In the genomic region with DNA sequence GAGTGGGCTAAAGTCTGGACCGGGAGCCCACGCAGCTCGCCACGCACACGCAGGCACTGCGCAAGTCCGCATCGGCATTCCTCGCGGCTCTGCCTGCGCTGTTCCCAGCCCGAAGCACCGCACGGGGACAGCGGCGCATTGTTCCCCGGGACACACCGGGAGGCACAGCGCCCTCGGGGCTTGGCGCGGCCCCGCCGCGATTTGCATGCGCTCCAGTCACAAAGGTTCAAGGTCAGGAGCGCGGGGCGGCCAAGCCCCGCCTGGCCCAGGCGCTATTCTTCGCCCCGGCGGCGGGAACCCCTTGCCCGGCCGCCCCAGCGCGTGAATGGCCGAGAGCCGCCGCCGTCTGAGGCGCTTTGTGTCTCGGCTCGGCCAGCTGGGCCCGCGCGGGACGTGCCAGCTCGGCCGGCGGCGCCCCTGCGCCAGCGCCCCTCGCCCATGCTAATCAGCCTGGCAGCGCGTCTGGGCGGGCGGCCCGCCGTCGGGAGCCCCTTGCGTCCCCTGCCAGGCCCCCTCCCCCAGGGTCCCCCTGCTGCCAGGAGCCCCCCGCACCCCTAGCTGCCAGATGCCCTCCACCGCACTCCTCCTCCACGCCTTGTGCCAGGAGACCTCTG, we compare ENCODE assay signal across 9 mouse cellular contexts. TPM values are rescaled to one million over a fixed set of nuclear protein-coding genes. Genes with fewer than 3 reads are reported as not detected.
A peak's percentile ranks its signal among the peaks of the same experiment; 100 is the strongest.
DNase-seq lines count a peak whose midpoint lies in the region; ATAC-seq lines count a peak whose summit lies in the region.
"Had no signal": no experiment of that assay in that cellular context is flagged by ENCODE, and none has a peak within 500 bp of the region (broad histone marks: within the 10 kb centered on the region; RNA-seq: fewer than 3 reads in every experiment).

No protein-coding gene starts in this region.

- H3K9ac ChIP-seq in limb, embryonic 13.5 days: peak overlapping the region; percentile 76
- H3K9ac ChIP-seq in midbrain, embryonic 13.5 days (replicated peaks): peak overlapping the region; percentile 78

- no peaks in the 10 kb centered on the region for H3K9me3 ChIP-seq in limb, embryonic 13.5 days
- no peaks in the 10 kb centered on the region for H3K9me3 ChIP-seq in midbrain, embryonic 13.5 days

- peak overlapping the region; percentile 84 for H3K4me2 ChIP-seq in limb, embryonic 13.5 days (replicated peaks)
- peak overlapping the region; percentile 65 for H3K4me2 ChIP-seq in midbrain, embryonic 13.5 days (replicated peaks)

- H3K27me3 ChIP-seq in limb, embryonic 13.5 days: peaks cover 57% of the 10 kb centered on the region
- peaks cover 50% of the 10 kb centered on the region for H3K27me3 ChIP-seq in midbrain, embryonic 13.5 days

- peaks cover 8% of the 10 kb centered on the region for H3K4me1 ChIP-seq in limb, embryonic 13.5 days
- peaks cover 12% of the 10 kb centered on the region; the same call in 1 of the 2 replicates for H3K4me1 ChIP-seq in midbrain, embryonic 13.5 days (replicated peaks)

- peak; percentile 87 for DNase-seq in Muller cell, postnatal 12 days (ENCODE audit: inconsistent ontology term)
- peak; percentile 84 to 86 for DNase-seq in adrenal gland, postnatal 36 days
- DNase-seq in kidney, adult 11 months: peak; percentile 71
- DNase-seq in spleen, adult 12 weeks (ENCODE audit: low spot score): no peak

- WGBS in limb, embryonic 13.5 days: 1% methylated on average over 67 of the region's 68 CpGs
- WGBS in midbrain, embryonic 13.5 days: under 1% methylated on average over 56 of the region's 68 CpGs

- H3K36me3 ChIP-seq in limb, embryonic 13.5 days: no peaks in the 10 kb centered on the region
- H3K36me3 ChIP-seq in midbrain, embryonic 13.5 days: no peaks in the 10 kb centered on the region

- H3K4me3 ChIP-seq in limb, embryonic 13.5 days: peak overlapping the region; percentile 50
- H3K4me3 ChIP-seq in midbrain, embryonic 13.5 days (replicated peaks): peak overlapping the region; percentile 43

- H3K27ac ChIP-seq in limb, embryonic 13.5 days: no peak overlapping the region; the same call in 1 of the 2 replicates
- peak overlapping the region; percentile 80 for H3K27ac ChIP-seq in midbrain, embryonic 13.5 days

- peak; percentile 89 for ATAC-seq in frontal cortex, adult (ENCODE audit: low TSS enrichment)
- ATAC-seq in limb, embryonic 13.5 days (ENCODE audit: low FRiP score, low read depth): peak; percentile 35
- ATAC-seq in midbrain, embryonic 13.5 days: peak; percentile 91
- no peak for ATAC-seq in erythroid progenitor cell, adult 5-6 weeks (replicated peaks; ENCODE audit: low FRiP score, poor library complexity, severe bottlenecking)

RNA-seq across cellular contexts. Expression of a gene that starts 43.5 kb away (rescaled TPM):
- under 1 TPM; 0.49 to 0.96 TPM for total RNA-seq in adrenal gland, postnatal 36 days (2021)
- polyA plus RNA-seq in limb, embryonic 13.5 days (2015; fragmentation: Nextera tagmentation; extraction: Ambion mirVana): 29.1 and 34.9 TPM in 2 replicates
- polyA plus RNA-seq in midbrain, embryonic 13.5 days (2015; fragmentation: Nextera tagmentation; extraction: Ambion mirVana): 55.9 and 63.4 TPM in 2 replicates
- total RNA-seq in erythroid progenitor cell, adult 5-6 weeks (2015; ENCODE audit: low replicate concordance): not detected in 2 replicates
- not detected in 2 replicates for total RNA-seq in erythroid progenitor cell, adult 5-6 weeks (2017; ENCODE audit: low replicate concordance)
- total RNA-seq: neutrophil, adult 5-6 weeks had no signal
